Mouse (Mus musculus): Measurements from ENCODE around the gene Stk11ip.
A peak's percentile ranks its signal among the peaks of the same experiment; 100 is the strongest.

Gene Stk11ip

GRCm38 (mm10) chr1:75504256-75505045, 16.9 kb upstream of the Stk11ip start:
- DNase-seq (ENCODE audit: low read depth, low spot score) = no peak

GRCm38 (mm10) chr1:75505159-75505955, 16.0 kb upstream of the Stk11ip start:
- DNase-seq (ENCODE audit: low read depth, low spot score) = peak; percentile 59

GRCm38 (mm10) chr1:75505956-75506831, 15.1 kb upstream of the Stk11ip start, which contains the start of gene Obsl1:
TSS of gene Obsl1 (minus strand) at chr1:75506452.
- DNase-seq (ENCODE audit: low read depth, low spot score) = peak; percentile 83

- no peak for DNase-seq (ENCODE audit: low read depth, low spot score)
Observed at GRCm38 (mm10) chr1:75507006-75507405, 14.3 kb upstream of the Stk11ip start, which contains the start of gene Inha. TSS of gene Inha (plus strand) at chr1:75507077.

- no peak for DNase-seq (ENCODE audit: low read depth, low spot score)
Observed at GRCm38 (mm10) chr1:75509586-75509985, 11.7 kb upstream of the Stk11ip start.

GRCm38 (mm10) chr1:75510154-75510553, 11.2 kb upstream of the Stk11ip start:
- DNase-seq (ENCODE audit: low read depth, low spot score) = no peak

- no peak for DNase-seq (ENCODE audit: low read depth, low spot score)
Observed at GRCm38 (mm10) chr1:75511437-75512210, 9.7 kb upstream of the Stk11ip start.

- no peak for DNase-seq (ENCODE audit: low read depth, low spot score)
Observed at GRCm38 (mm10) chr1:75512550-75512949, 8.8 kb upstream of the Stk11ip start.

GRCm38 (mm10) chr1:75516703-75517380, 4.5 kb upstream of the Stk11ip start:
- no peak for DNase-seq (ENCODE audit: low read depth, low spot score)

- peak; percentile 43 for DNase-seq (ENCODE audit: low read depth, low spot score)
Observed at GRCm38 (mm10) chr1:75517984-75518383, 3.3 kb upstream of the Stk11ip start.

- no peak for DNase-seq (ENCODE audit: low read depth, low spot score)
Observed at GRCm38 (mm10) chr1:75518427-75518826, 2.9 kb upstream of the Stk11ip start.

GRCm38 (mm10) chr1:75519576-75519975, 1.8 kb upstream of the Stk11ip start:
- DNase-seq (ENCODE audit: low read depth, low spot score) = no peak

- no peak for DNase-seq (ENCODE audit: low read depth, low spot score)
Observed at GRCm38 (mm10) chr1:75524679-75525078, 3.4 kb downstream of the Stk11ip start.

GRCm38 (mm10) chr1:75530546-75530945, 9.2 kb downstream of the Stk11ip start:
- DNase-seq (ENCODE audit: low read depth, low spot score) = no peak

- DNase-seq (ENCODE audit: low read depth, low spot score) = no peak
Observed at GRCm38 (mm10) chr1:75532280-75533172, 11.2 kb downstream of the Stk11ip start.

GRCm38 (mm10) chr1:75533325-75534252, 12.3 kb downstream of the Stk11ip start:
- no peak for DNase-seq (ENCODE audit: low read depth, low spot score)

GRCm38 (mm10) chr1:75537587-75537986, 16.3 kb downstream of the Stk11ip start:
- DNase-seq (ENCODE audit: low read depth, low spot score) = no peak

GRCm38 (mm10) chr1:75538597-75539190, 17.4 kb downstream of the Stk11ip start:
- DNase-seq (ENCODE audit: low read depth, low spot score) = no peak

All from mesoderm, embryonic 11.5 days (tissue).